Comparison of ENCODE assay signal across 9 mouse cellular contexts in the genomic region with DNA sequence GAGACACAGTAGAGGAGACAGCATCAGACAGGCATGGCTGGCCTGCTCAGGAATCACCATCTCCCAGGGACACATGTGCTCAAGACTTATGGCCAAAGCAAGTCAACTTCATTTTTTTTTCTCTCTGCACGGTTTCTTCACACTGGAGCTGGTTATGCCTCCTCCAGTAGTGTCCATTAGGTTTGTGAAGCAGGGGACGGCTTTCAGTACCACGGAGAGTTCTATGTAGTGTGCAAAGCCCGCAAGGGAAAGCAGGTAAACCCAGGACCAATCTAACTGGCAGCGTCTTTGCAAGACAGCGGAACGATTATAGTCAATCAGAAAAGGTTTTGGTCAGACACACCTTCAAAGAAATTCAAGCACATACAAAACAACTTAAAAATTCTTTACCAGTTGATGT.
DNase-seq lines count a peak whose midpoint lies in the region; ATAC-seq and TF ChIP-seq lines count a peak whose summit lies in the region.
"Had no signal": no experiment of that assay in that cellular context is flagged by ENCODE, and none has a peak within 500 bp of the region (broad histone marks: within the 10 kb centered on the region; RNA-seq: fewer than 3 reads in every experiment).

No protein-coding gene starts in this region.

- H3K4me2 ChIP-seq in heart, postnatal 0 days (ENCODE audit: low read depth, low read length) = no peak overlapping the region
- H3K4me2 ChIP-seq in midbrain, postnatal 0 days (ENCODE audit: low read depth, low read length, poor library complexity, severe bottlenecking) = no peak overlapping the region
- no peak overlapping the region for H3K4me2 ChIP-seq in forebrain, embryonic 13.5 days
- H3K4me2 ChIP-seq: limb, embryonic 15.5 days had no signal

- ATAC-seq in heart, postnatal 0 days (ENCODE audit: insufficient read depth, low read depth) = peak; percentile 34; the same call in 1 of the 2 replicates
- no peak for ATAC-seq in midbrain, postnatal 0 days (ENCODE audit: low FRiP score)
- ATAC-seq in forebrain, embryonic 13.5 days = no peak
- ATAC-seq in monocyte, adult 5-6 weeks (replicated peaks; ENCODE audit: insufficient number of reproducible peaks, low FRiP score, low TSS enrichment, poor library complexity, severe bottlenecking) = no peak

- H3K79me2 ChIP-seq in heart, adult 2 months (replicated peaks; ENCODE audit: control insufficient read depth, insufficient read depth, low read length) = no peaks in the 10 kb centered on the region

- H3K9me3 ChIP-seq in heart, postnatal 0 days (replicated peaks; ENCODE audit: control insufficient read depth, low read length) = no peaks in the 10 kb centered on the region
- H3K9me3 ChIP-seq in midbrain, embryonic 10.5 days (replicated peaks) = no peaks in the 10 kb centered on the region
- no peaks in the 10 kb centered on the region for H3K9me3 ChIP-seq in midbrain, postnatal 0 days (ENCODE audit: low read length)
- H3K9me3 ChIP-seq in forebrain, embryonic 13.5 days (replicated peaks) = no peaks in the 10 kb centered on the region
- H3K9me3 ChIP-seq: limb, embryonic 15.5 days had no signal

- DNase-seq in heart, postnatal 0 days (ENCODE audit: low spot score) = no peak
- DNase-seq in heart, adult 2 months = no peak
- peak; percentile 13 for DNase-seq in midbrain, embryonic 10.5 days (ENCODE audit: low spot score)
- no peak for DNase-seq in midbrain, postnatal 0 days (ENCODE audit: low spot score)
- DNase-seq in embryo, embryonic 9.5 days (ENCODE audit: extremely low spot score) = peak; percentile 51
- DNase-seq in retina, embryonic 14.5 days (ENCODE audit: low spot score) = peak; percentile 38

- H3K4me1 ChIP-seq in heart, postnatal 0 days (ENCODE audit: control insufficient read depth, insufficient read depth) = no peaks in the 10 kb centered on the region
- no peaks in the 10 kb centered on the region for H3K4me1 ChIP-seq in heart, adult 2 months (ENCODE audit: control insufficient read depth, insufficient read depth, low read length)
- no peaks in the 10 kb centered on the region for H3K4me1 ChIP-seq in midbrain, embryonic 10.5 days
- no peaks in the 10 kb centered on the region for H3K4me1 ChIP-seq in midbrain, postnatal 0 days (ENCODE audit: insufficient read depth, low read length)
- no peaks in the 10 kb centered on the region for H3K4me1 ChIP-seq in forebrain, embryonic 13.5 days
- H3K4me1 ChIP-seq: limb, embryonic 15.5 days had no signal

- TF ChIP-seq EP300 in heart, postnatal 0 days (IDR thresholded peaks at IDR 0.05; ENCODE audit: low read depth) = no peak
- TF ChIP-seq EP300 in heart, adult 2 months (IDR thresholded peaks at IDR 0.05; ENCODE audit: insufficient read depth, low read depth, low read length) = no peak

- no peak overlapping the region for H3K4me3 ChIP-seq in heart, postnatal 0 days (ENCODE audit: low read depth, low read length)
- H3K4me3 ChIP-seq in heart, adult 2 months = no peak overlapping the region
- no peak overlapping the region for H3K4me3 ChIP-seq in midbrain, embryonic 10.5 days
- H3K4me3 ChIP-seq in midbrain, postnatal 0 days (ENCODE audit: low read depth, low read length) = no peak overlapping the region
- no peak overlapping the region for H3K4me3 ChIP-seq in forebrain, embryonic 13.5 days
- H3K4me3 ChIP-seq: limb, embryonic 15.5 days had no signal

- H3K36me3 ChIP-seq in heart, postnatal 0 days (replicated peaks; ENCODE audit: control insufficient read depth, insufficient read depth, low read length) = no peaks in the 10 kb centered on the region
- H3K36me3 ChIP-seq in heart, adult 2 months (ENCODE audit: control insufficient read depth, insufficient read depth, low read length) = no peaks in the 10 kb centered on the region
- H3K36me3 ChIP-seq in midbrain, embryonic 10.5 days = no peaks in the 10 kb centered on the region
- no peaks in the 10 kb centered on the region for H3K36me3 ChIP-seq in midbrain, postnatal 0 days (ENCODE audit: insufficient read depth, low read length)
- H3K36me3 ChIP-seq in forebrain, embryonic 13.5 days (ENCODE audit: poor library complexity, severe bottlenecking) = no peaks in the 10 kb centered on the region
- H3K36me3 ChIP-seq: limb, embryonic 15.5 days had no signal

- TF ChIP-seq POLR2A in heart, adult 2 months (IDR thresholded peaks at IDR 0.05; ENCODE audit: insufficient read depth, low read depth, low read length) = no peak

- TF ChIP-seq CTCF in heart, postnatal 0 days (IDR thresholded peaks at IDR 0.05; ENCODE audit: low read depth) = no peak
- no peak for TF ChIP-seq CTCF in heart, adult 2 months (IDR thresholded peaks at IDR 0.05)
- no peak for TF ChIP-seq CTCF in midbrain, postnatal 0 days (IDR thresholded peaks at IDR 0.05)

- no peak overlapping the region for H3K27ac ChIP-seq in heart, postnatal 0 days (ENCODE audit: low read depth)
- H3K27ac ChIP-seq in heart, adult 2 months = no peak overlapping the region
- H3K27ac ChIP-seq in midbrain, embryonic 10.5 days (replicated peaks) = no peak overlapping the region
- no peak overlapping the region for H3K27ac ChIP-seq in midbrain, postnatal 0 days (ENCODE audit: low read depth, low read length)
- no peak overlapping the region for H3K27ac ChIP-seq in forebrain, embryonic 13.5 days
- H3K27ac ChIP-seq: limb, embryonic 15.5 days had no signal

- no peaks in the 10 kb centered on the region for H3K27me3 ChIP-seq in heart, postnatal 0 days (ENCODE audit: control insufficient read depth, insufficient read depth, low read length)
- H3K27me3 ChIP-seq in heart, adult 2 months (ENCODE audit: control insufficient read depth, insufficient read depth, low read length) = no peaks in the 10 kb centered on the region
- H3K27me3 ChIP-seq in midbrain, embryonic 10.5 days (ENCODE audit: low read depth, poor library complexity, severe bottlenecking) = no peaks in the 10 kb centered on the region
- no peaks in the 10 kb centered on the region for H3K27me3 ChIP-seq in midbrain, postnatal 0 days (ENCODE audit: insufficient read depth, low read length)
- H3K27me3 ChIP-seq in forebrain, embryonic 13.5 days = no peaks in the 10 kb centered on the region
- H3K27me3 ChIP-seq: limb, embryonic 15.5 days had no signal

- 31% methylated on average over 7 of the region's 7 CpGs for WGBS in heart, postnatal 0 days
- WGBS in heart, adult 2 months = 29% methylated on average over 7 of the region's 7 CpGs
- WGBS in midbrain, embryonic 10.5 days = 45% methylated on average over 7 of the region's 7 CpGs
- 48% methylated on average over 7 of the region's 7 CpGs for WGBS in midbrain, postnatal 0 days
- 49% methylated on average over 7 of the region's 7 CpGs for WGBS in forebrain, embryonic 13.5 days

- no peak overlapping the region for H3K9ac ChIP-seq in heart, postnatal 0 days (replicated peaks; ENCODE audit: low read depth, low read length)
- no peak overlapping the region for H3K9ac ChIP-seq in heart, adult 2 months (ENCODE audit: low read depth, low read length)
- no peak overlapping the region for H3K9ac ChIP-seq in midbrain, postnatal 0 days (replicated peaks; ENCODE audit: low read length, poor library complexity, severe bottlenecking)
- no peak overlapping the region for H3K9ac ChIP-seq in forebrain, embryonic 13.5 days
- H3K9ac ChIP-seq: limb, embryonic 15.5 days had no signal

- intact Hi-C loops in heart, adult 2 months (cut with DNase I) = no loop called here

Comparison
In these comparisons a context has a peak if more than half of its experiments do, and no peak if none do; other contexts are left out.
1. DNase-seq: peak in midbrain, embryonic 10.5 days (single experiment), embryo, embryonic 9.5 days (single experiment) and retina, embryonic 14.5 days (single experiment); none in heart, postnatal 0 days (single experiment), heart, adult 2 months (0 of 2) and midbrain, postnatal 0 days (single experiment).